Mouse (Mus musculus) gastrocnemius, adult 2 months (tissue): ENCODE results near the gene Serpina1b. TPM values are rescaled to one million over a fixed set of nuclear protein-coding genes. Genes with fewer than 3 reads are reported as not detected.
"Not testable (repeated sequence)": the region's sequence is repeated elsewhere in the genome, so short reads cannot be mapped to it uniquely, and the experiment has no call there.

Experiments used
- DNase-seq: peaks from one replicate; pipeline ENCODE4 v3.0.0; 2022
- H3K27ac ChIP-seq: fragments of 200-600 bp; 2 replicates; pipeline ENCODE4 v1.8.1; 2022; ENCODE audit warnings: mild to moderate bottlenecking
- H3K4me3 ChIP-seq: fragments of 200-600 bp; 2 replicates; pipeline ENCODE4 v1.8.1; 2022; ENCODE audit warnings: mild to moderate bottlenecking, moderate library complexity
- CTCF ChIP-seq: fragments of 200-600 bp; IDR thresholded peaks from 2 replicates; pipeline ENCODE4 v1.8.1; 2022; ENCODE audit warnings: antibody characterized with exemption, mild to moderate bottlenecking, moderate library complexity
- intact Hi-C: fragments of 180-260 bp; cut with DNase I; formaldehyde crosslinking; loops from one replicate; pipeline ENCODE4 v1.15.1; 2025
- total RNA-seq, 2 experiments: library from RNA; stranded (reverse); gene quantifications; 2 replicates each; pipeline ENCODE4 v1.2.3; 2021

Serpina1b gene
- total RNA-seq, 2 experiments from 2014 or later = not detected

DNA sequence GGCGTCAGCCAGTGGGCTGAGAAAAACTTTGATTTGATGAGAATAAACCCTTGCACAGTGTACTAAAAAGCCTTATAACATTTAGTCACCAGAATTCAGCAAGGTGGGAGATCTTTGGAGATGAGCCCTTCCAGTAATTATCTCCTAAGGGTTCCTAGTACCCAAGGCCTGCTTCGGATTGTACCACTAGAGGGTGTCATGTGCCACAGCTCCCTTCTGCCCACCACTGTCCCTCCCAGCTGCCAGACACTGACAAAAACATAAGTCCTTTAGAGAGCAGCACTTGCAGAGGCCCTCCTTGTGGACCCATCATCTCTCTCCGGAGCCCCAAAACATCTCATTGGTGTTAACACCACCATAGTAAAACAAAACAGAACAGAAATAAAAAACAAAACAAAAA is 118.6 kb downstream of the Serpina1b start:
- Histone ChIP-seq H3K4me3 (no peak overlapping the region), H3K27ac (no peak overlapping the region)
- TF ChIP-seq CTCF = no peak; the same call in 1 of the 2 replicates
- DNase-seq = no peak
- intact Hi-C loops = loop anchor here (2.0 kb wide), 1 partner anchor 167 kb away; no protein-coding TSS in a partner anchor

- no peak overlapping the region for H3K27ac ChIP-seq
- H3K4me3 ChIP-seq = no peak overlapping the region
- TF ChIP-seq CTCF = peak; percentile 57
- intact Hi-C loops = loop anchor here (2.0 kb wide), 1 partner anchor 166 kb away; no protein-coding TSS in a partner anchor
- DNase-seq = no peak
These were observed 119.8 kb downstream of the Serpina1b start for GRCm38 (mm10) chr12:103710405-103710804.

- intact Hi-C loops = no loop called here
- no peak overlapping the region for H3K27ac ChIP-seq
- no peak overlapping the region for H3K4me3 ChIP-seq
- no peak for TF ChIP-seq CTCF
- DNase-seq = no peak
These were observed 124.1 kb downstream of the Serpina1b start for GRCm38 (mm10) chr12:103706113-103706512.

- H3K27ac ChIP-seq = no peak overlapping the region
- no peak for TF ChIP-seq CTCF
- no peak overlapping the region for H3K4me3 ChIP-seq
- intact Hi-C loops = no loop called here
- DNase-seq = peak; percentile 45
These were observed 124.6 kb downstream of the Serpina1b start for GRCm38 (mm10) chr12:103705547-103705946.

GRCm38 (mm10) chr12:103700144-103700750 is 129.9 kb downstream of the Serpina1b start:
- intact Hi-C loops = no loop called here
- no peak for DNase-seq
- no peak overlapping the region for H3K27ac ChIP-seq
- no peak overlapping the region for H3K4me3 ChIP-seq
- no peak for TF ChIP-seq CTCF

- TF ChIP-seq CTCF = no peak
- no peak within 1 kb of the TSS for H3K27ac ChIP-seq
- no peak for DNase-seq
- no peak within 1 kb of the TSS for H3K4me3 ChIP-seq
- intact Hi-C loops = no loop called here
These were observed 134.7 kb downstream of the Serpina1b start, which contains the start of gene Serpina1f for GRCm38 (mm10) chr12:103695429-103695828. Gene Serpina1f, minus strand, starts transcription at chr12:103695529.

- Histone ChIP-seq H3K27ac (no peak overlapping the region), H3K4me3 (no peak overlapping the region)
- TF ChIP-seq CTCF = no peak
- intact Hi-C loops = no loop called here
- DNase-seq = no peak
These were observed 141.9 kb downstream of the Serpina1b start for GRCm38 (mm10) chr12:103688221-103688814.

GRCm38 (mm10) chr12:103687021-103687420 is 143.2 kb downstream of the Serpina1b start:
- Histone ChIP-seq H3K4me3 (no peak overlapping the region), H3K27ac (no peak overlapping the region)
- intact Hi-C loops = no loop called here
- TF ChIP-seq CTCF = no peak
- DNase-seq = no peak

GRCm38 (mm10) chr12:103686050-103686449 is 144.1 kb downstream of the Serpina1b start:
- H3K4me3 ChIP-seq = no peak overlapping the region
- H3K27ac ChIP-seq = no peak overlapping the region
- intact Hi-C loops = no loop called here
- DNase-seq = no peak
- TF ChIP-seq CTCF = no peak

GRCm38 (mm10) chr12:103685386-103685785 is 144.8 kb downstream of the Serpina1b start:
- Histone ChIP-seq H3K4me3 (no peak overlapping the region), H3K27ac (no peak overlapping the region)
- no peak for DNase-seq
- intact Hi-C loops = no loop called here
- no peak for TF ChIP-seq CTCF

DNA sequence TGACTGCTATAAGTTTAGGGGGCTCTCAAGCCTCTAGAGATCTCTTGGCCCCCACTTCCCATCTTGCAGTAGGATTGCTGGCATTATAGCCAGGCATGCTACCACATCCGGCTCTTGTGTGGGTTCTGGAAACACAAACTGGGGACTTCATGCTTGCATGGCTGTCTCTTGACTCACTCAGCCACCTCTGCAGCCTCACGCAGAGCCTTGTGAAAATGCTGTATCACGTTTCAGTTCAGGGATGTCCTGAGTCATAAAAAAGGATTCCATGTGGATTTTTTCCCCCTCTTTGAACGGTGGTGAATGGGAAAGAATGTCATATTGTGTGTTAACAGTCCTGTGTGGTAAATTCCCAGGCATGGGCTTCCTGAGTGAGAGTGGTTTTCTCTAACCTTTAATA is 146.4 kb downstream of the Serpina1b start:
- H3K27ac ChIP-seq = no peak overlapping the region
- intact Hi-C loops = no loop called here
- DNase-seq = no peak
- TF ChIP-seq CTCF = no peak
- no peak overlapping the region for H3K4me3 ChIP-seq

GRCm38 (mm10) chr12:103681739-103682138 is 148.4 kb downstream of the Serpina1b start:
- intact Hi-C loops = no loop called here
- no peak overlapping the region for H3K4me3 ChIP-seq
- DNase-seq = no peak
- TF ChIP-seq CTCF = no peak
- no peak overlapping the region for H3K27ac ChIP-seq

DNA sequence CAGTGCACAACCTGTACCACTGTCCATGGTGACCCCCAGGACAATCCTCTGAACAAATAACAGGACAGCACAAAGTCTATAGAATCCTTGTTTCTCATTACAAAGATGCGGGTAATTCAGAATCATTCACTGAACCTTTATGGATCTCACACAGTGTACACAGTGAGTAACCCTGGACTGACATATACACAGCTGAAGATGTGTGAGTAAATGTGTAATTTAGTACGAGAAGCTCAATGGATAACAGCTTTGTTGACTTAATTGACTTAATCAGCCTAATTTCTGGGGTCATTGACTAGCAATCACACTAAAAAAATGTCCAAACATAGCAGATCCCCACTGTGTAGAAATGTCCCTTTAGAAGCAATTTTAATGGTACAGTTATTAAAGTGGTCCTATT is 149.0 kb downstream of the Serpina1b start:
- no peak for DNase-seq
- TF ChIP-seq CTCF = no peak
- intact Hi-C loops = no loop called here
- Histone ChIP-seq H3K27ac (no peak overlapping the region), H3K4me3 (no peak overlapping the region)

DNA sequence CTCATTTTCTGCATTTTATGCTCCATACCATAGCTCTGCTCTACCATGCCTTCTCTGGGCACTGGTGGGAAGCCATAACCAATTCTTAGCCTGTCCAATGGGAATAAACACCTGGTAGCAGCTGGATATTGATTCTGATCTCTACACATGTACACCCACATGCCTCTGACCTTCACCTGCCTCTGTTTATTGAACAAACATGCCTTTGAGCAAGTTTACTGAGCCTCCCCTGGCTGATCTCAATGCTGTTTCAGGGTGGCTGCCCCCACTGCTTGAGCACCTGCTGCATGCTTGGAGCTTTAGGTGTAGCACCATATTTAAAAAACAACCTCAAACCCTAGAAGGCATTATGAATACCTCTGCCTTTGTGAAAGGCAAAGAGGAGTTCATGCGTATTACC is 150.3 kb downstream of the Serpina1b start:
- intact Hi-C loops, DNase-seq, H3K4me3 ChIP-seq, H3K27ac ChIP-seq: not testable (repeated sequence)

Other genes starting within 250 kb of the Serpina1b start
- gene Serpina10, start 198.9 kb downstream of the Serpina1b start, total RNA-seq = not detected
- gene Serpina6, start 173.2 kb downstream of the Serpina1b start, total RNA-seq = not detected
- gene Serpina16, start 154.2 kb downstream of the Serpina1b start, total RNA-seq = not detected
- not detected for gene Serpina1f, start 134.8 kb downstream of the Serpina1b start, total RNA-seq
- gene Serpina1d, start 56.8 kb downstream of the Serpina1b start, total RNA-seq = not detected
- gene Serpina1a, start 33.2 kb upstream of the Serpina1b start, total RNA-seq = not detected
- not detected for gene Serpina1c, start 74.5 kb upstream of the Serpina1b start, total RNA-seq
- gene Serpina1e, start 128.6 kb upstream of the Serpina1b start, total RNA-seq = under 1 TPM in 1 of 2 experiments, not detected in 1; 0.17 TPM
- not detected for gene Serpina11, start 159.6 kb upstream of the Serpina1b start, total RNA-seq
- not detected for gene Serpina9, start 183.4 kb upstream of the Serpina1b start, total RNA-seq
- not detected for gene Serpina12, start 214.1 kb upstream of the Serpina1b start, total RNA-seq